Mouse (Mus musculus) MEL (cell line): ENCODE results near the gene Copg1. TPM values are rescaled to one million over a fixed set of nuclear protein-coding genes. Genes with fewer than 3 reads are reported as not detected.

Experiments used
- DNase-seq: peaks from one replicate; pipeline ENCODE4 v3.0.0; 2011; ENCODE audit warnings: low read depth, low spot score
- H3K27ac ChIP-seq: 2 replicates; pipeline ENCODE4 v1.5.1; 2012; ENCODE audit warnings: low read depth, mild to moderate bottlenecking, control low read depth, low read length, moderate library complexity; ENCODE audit not compliant: control insufficient read depth
- H3K27me3 ChIP-seq, 2 experiments: fragments of 150-350 bp in 1 of 2; sonication (generic) in 1 of 2; 2 replicates each; pipeline ENCODE4 v1.6.1; 2012; ENCODE audit warnings: low read length in 2 of 2, mild to moderate bottlenecking in 2 of 2, improper control_type of control experiment in 1 of 2, moderate library complexity in 1 of 2; ENCODE audit not compliant: insufficient read depth in 2 of 2, control insufficient read depth in 1 of 2
- H3K36me3 ChIP-seq, 2 experiments: 2 replicates each; pipeline ENCODE4 v1.6.1; 2012 to 2014; ENCODE audit warnings: low read length in 2 of 2, improper control_type of control experiment in 1 of 2, inconsistent platforms in 1 of 2, mild to moderate bottlenecking in 1 of 2; ENCODE audit not compliant: insufficient read depth in 2 of 2, control insufficient read depth in 1 of 2
- H3K4me1 ChIP-seq, 2 experiments: fragments of 150-350 bp in 1 of 2; sonication (generic) in 1 of 2; 2 replicates each; pipeline ENCODE4 v1.6.1; 2012; ENCODE audit warnings: low read length in 2 of 2, improper control_type of control experiment in 1 of 2, mild to moderate bottlenecking in 1 of 2; ENCODE audit not compliant: insufficient read depth in 2 of 2, control insufficient read depth in 1 of 2
- H3K4me3 ChIP-seq, 2 experiments: fragments of 150-350 bp in 1 of 2; sonication (generic) in 1 of 2; 2 replicates each; pipeline ENCODE4 v1.5.1; 2012; ENCODE audit warnings: low read depth in 2 of 2, low read length in 2 of 2, mild to moderate bottlenecking in 2 of 2, moderate library complexity in 2 of 2, control low read depth in 1 of 2, improper control_type of control experiment in 1 of 2; ENCODE audit not compliant: control insufficient read depth in 1 of 2, insufficient read depth in 1 of 2
- H3K79me2 ChIP-seq: 2 replicates; pipeline ENCODE4 v1.6.1; 2012; ENCODE audit warnings: mild to moderate bottlenecking, low read length, moderate library complexity; ENCODE audit not compliant: control insufficient read depth, poor library complexity, insufficient read depth
- H3K9ac ChIP-seq: 2 replicates; pipeline ENCODE4 v1.6.1; 2012; ENCODE audit warnings: low read depth, mild to moderate bottlenecking, control low read depth, low read length, moderate library complexity; ENCODE audit not compliant: control insufficient read depth, poor library complexity, severe bottlenecking
- H3K9me3 ChIP-seq: fragments of 150-350 bp; sonication (generic); replicated peaks from 2 replicates; pipeline ENCODE4 v1.6.1; 2012; ENCODE audit warnings: mild to moderate bottlenecking, low read length, improper control_type of control experiment, moderate library complexity; ENCODE audit not compliant: insufficient read depth
- CHD1 ChIP-seq: IDR thresholded peaks from 2 replicates; pipeline ENCODE4 v1.6.1; 2012; ENCODE audit warnings: low read depth, mild to moderate bottlenecking, inconsistent platforms, low read length, improper control_type of control experiment
- CTCF ChIP-seq, 3 experiments: IDR thresholded peaks in 2 of 3; conservative IDR thresholded peaks in 1 of 3; 2 replicates each; pipeline ENCODE4 v1.5.1; 2011 to 2012; ENCODE audit warnings: low read length in 3 of 3, low read depth in 2 of 3, mild to moderate bottlenecking in 2 of 3, improper control_type of control experiment in 1 of 3, inconsistent platforms in 1 of 3, mixed read lengths in 1 of 3, moderate library complexity in 1 of 3; ENCODE audit not compliant: control insufficient read depth in 1 of 3, insufficient read depth in 1 of 3, poor library complexity in 1 of 3, severe bottlenecking in 1 of 3
- E2F4 ChIP-seq: IDR thresholded peaks from 2 replicates; pipeline ENCODE4 v1.6.1; 2011; ENCODE audit warnings: low read depth, low read length, improper control_type of control experiment, borderline replicate concordance
- EP300 ChIP-seq, 2 experiments: IDR thresholded peaks; 2 replicates each; pipeline ENCODE4 v1.6.1; 2011; ENCODE audit warnings: improper control_type of control experiment in 2 of 2, low read length in 2 of 2, low read depth in 1 of 2, mild to moderate bottlenecking in 1 of 2
- ETS1 ChIP-seq: IDR thresholded peaks from 2 replicates; pipeline ENCODE4 v1.6.1; 2012; ENCODE audit warnings: low read depth, mild to moderate bottlenecking, inconsistent platforms, low read length, improper control_type of control experiment, moderate library complexity
- GABPA ChIP-seq: IDR thresholded peaks from 2 replicates; pipeline ENCODE4 v1.6.1; 2012; ENCODE audit warnings: low read depth, mild to moderate bottlenecking, inconsistent platforms, low read length, improper control_type of control experiment, moderate library complexity
- GATA1 ChIP-seq: IDR thresholded peaks from 2 replicates; pipeline ENCODE4 v1.6.1; 2011; ENCODE audit warnings: low read depth, low read length, improper control_type of control experiment
- HCFC1 ChIP-seq: IDR thresholded peaks from 2 replicates; pipeline ENCODE4 v1.6.1; 2012; ENCODE audit warnings: low read depth, mild to moderate bottlenecking, inconsistent platforms, low read length, improper control_type of control experiment, moderate library complexity
- KAT2A ChIP-seq: conservative IDR thresholded peaks from 2 replicates; pipeline ENCODE4 v1.6.1; 2012; ENCODE audit warnings: low read depth, low read length, improper control_type of control experiment, inconsistent platforms
- MAFK ChIP-seq: IDR thresholded peaks from 2 replicates; pipeline ENCODE4 v1.6.1; 2011; ENCODE audit warnings: low read depth, mild to moderate bottlenecking, low read length, improper control_type of control experiment, borderline replicate concordance
- MAX ChIP-seq: IDR thresholded peaks from 2 replicates; pipeline ENCODE4 v1.6.1; 2011; ENCODE audit warnings: low read length, improper control_type of control experiment
- MAZ ChIP-seq: IDR thresholded peaks from 2 replicates; pipeline ENCODE4 v1.6.1; 2012; ENCODE audit warnings: low read depth, mild to moderate bottlenecking, inconsistent platforms, low read length, improper control_type of control experiment
- MXI1 ChIP-seq: IDR thresholded peaks from 2 replicates; pipeline ENCODE4 v1.6.1; 2011; ENCODE audit warnings: mild to moderate bottlenecking, low read depth, low read length, improper control_type of control experiment
- MYB ChIP-seq: IDR thresholded peaks from 2 replicates; pipeline ENCODE4 v1.6.1; 2011; ENCODE audit warnings: mild to moderate bottlenecking, low read depth, low read length, improper control_type of control experiment
- MYC ChIP-seq: IDR thresholded peaks from 2 replicates; pipeline ENCODE4 v1.6.1; 2011; ENCODE audit warnings: low read depth, mild to moderate bottlenecking, low read length, improper control_type of control experiment, moderate library complexity
- POLR2A ChIP-seq, 2 experiments: IDR thresholded peaks; 2 replicates each; pipeline ENCODE4 v1.6.1; 2011 to 2012; ENCODE audit warnings: low read length in 2 of 2, mild to moderate bottlenecking in 2 of 2, control low read depth in 1 of 2, improper control_type of control experiment in 1 of 2, low read depth in 1 of 2, moderate library complexity in 1 of 2; ENCODE audit not compliant: control insufficient read depth in 1 of 2, insufficient read depth in 1 of 2, poor library complexity in 1 of 2
- POLR2AphosphoS2 ChIP-seq: IDR thresholded peaks from 2 replicates; pipeline ENCODE4 v1.6.1; 2011; ENCODE audit warnings: low read length, improper control_type of control experiment
- SIN3A ChIP-seq: IDR thresholded peaks from 2 replicates; pipeline ENCODE4 v1.6.1; 2012; ENCODE audit warnings: low read length, improper control_type of control experiment, inconsistent platforms
- SMC3 ChIP-seq: IDR thresholded peaks from 2 replicates; pipeline ENCODE4 v1.6.1; 2011; ENCODE audit warnings: low read depth, low read length, improper control_type of control experiment
- TAL1 ChIP-seq: IDR thresholded peaks from 2 replicates; pipeline ENCODE4 v1.6.1; 2012; ENCODE audit warnings: mild to moderate bottlenecking, inconsistent platforms, low read length, moderate library complexity, mixed read lengths
- TBP ChIP-seq: IDR thresholded peaks from 2 replicates; pipeline ENCODE4 v1.8.0; 2011; ENCODE audit warnings: low read depth, low read length, improper control_type of control experiment
- UBTF ChIP-seq: IDR thresholded peaks from 2 replicates; pipeline ENCODE4 v1.6.1; 2012; ENCODE audit warnings: low read depth, mild to moderate bottlenecking, inconsistent platforms, low read length, improper control_type of control experiment, moderate library complexity, borderline replicate concordance; ENCODE audit not compliant: insufficient read depth
- ZKSCAN1 ChIP-seq: IDR thresholded peaks from 2 replicates; pipeline ENCODE4 v1.6.1; 2012; ENCODE audit warnings: low read depth, mild to moderate bottlenecking, inconsistent platforms, low read length, improper control_type of control experiment, moderate library complexity
- ZMIZ1 ChIP-seq: IDR thresholded peaks from 2 replicates; pipeline ENCODE4 v1.6.1; 2012; ENCODE audit warnings: low read depth, mild to moderate bottlenecking, inconsistent platforms, low read length, improper control_type of control experiment, moderate library complexity
- ZNF384 ChIP-seq: IDR thresholded peaks from 2 replicates; pipeline ENCODE4 v1.6.1; 2012; ENCODE audit warnings: low read depth, mild to moderate bottlenecking, inconsistent platforms, low read length, improper control_type of control experiment
- polyA plus RNA-seq, 2 experiments: library from polyadenylated mRNA; stranded (reverse) in 1 of 2; unstranded in 1 of 2; fragments of >175 nt in 1 of 2; fragments of >200 nt in 1 of 2; gene quantifications; 2 replicates each; pipeline versions ENCODE4 v1.2.1 to v1.2.4; 2012; ENCODE audit warnings: low replicate concordance in 2 of 2, low read depth in 1 of 2; ENCODE audit not compliant: insufficient read length in 2 of 2, insufficient read depth in 1 of 2, missing spikeins in 1 of 2
- total RNA-seq: library from RNA; depleted of rRNA; stranded (reverse); fragments of 300-350 nt; gene quantifications from 2 replicates; pipeline ENCODE4 v1.2.3, GENCODE M21; 2012

The Copg1 gene
- total and polyA plus RNA-seq, 3 experiments, result 83.1 to 681 (median 117) TPM

GRCm38 (mm10) chr6:87845031-87845695 lies 42.5 kb upstream of the Copg1 start:
- Histone ChIP-seq H3K4me3 (no peak overlapping the region), H3K4me1 (peaks cover 0 to 5% of the 10 kb centered on the region in 2 experiments; a peak in 1 of 4 replicates), H3K36me3 (peaks cover 44 to 60% of the 10 kb centered on the region in 2 experiments)

DNA sequence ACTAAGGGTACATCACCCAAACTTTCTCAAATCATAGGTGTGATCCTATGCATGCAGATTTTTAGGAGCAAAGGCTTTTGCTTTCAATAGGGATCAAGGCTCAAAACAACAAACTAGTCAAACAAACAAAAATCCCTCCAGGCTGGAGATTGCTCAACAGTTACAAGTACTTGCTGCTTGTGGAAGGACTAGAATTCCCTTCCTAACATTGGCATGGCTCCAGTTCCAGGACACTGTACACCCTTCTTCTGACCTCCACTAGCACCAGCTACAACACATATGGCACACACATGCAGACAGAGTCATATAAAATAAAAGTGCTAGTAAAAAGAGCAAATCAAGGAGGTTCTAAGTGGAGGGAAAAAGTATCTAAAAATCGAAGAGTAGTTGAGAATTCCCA lies 40.8 kb upstream of the Copg1 start:
- peak overlapping the region; percentile 10; the same call in 1 of the 2 replicates for H3K27ac ChIP-seq
- H3K4me1 ChIP-seq, result peaks cover 4 to 9% of the 10 kb centered on the region in 2 experiments; a peak in 3 of 4 replicates
- no peak for DNase-seq
- H3K9ac ChIP-seq, result peak overlapping the region; percentile 53
- no peaks in the 10 kb centered on the region for H3K27me3 ChIP-seq
- no peaks in the 10 kb centered on the region for H3K9me3 ChIP-seq
- H3K4me3 ChIP-seq, result peak overlapping the region; percentile 31 to 79; a peak in 3 of 4 replicates
- H3K36me3 ChIP-seq, result peaks cover 47 to 60% of the 10 kb centered on the region in 2 experiments
- peaks cover 60% of the 10 kb centered on the region for H3K79me2 ChIP-seq
- TF ChIP-seq E2F4 (no peak), POLR2AphosphoS2 (peak; percentile 22; the same call in 1 of the 2 replicates)

More at GRCm38 (mm10) chr6:87845031-87845695, 42.5 kb upstream of the Copg1 start:
- H3K9me3 ChIP-seq, result no peaks in the 10 kb centered on the region
- H3K9ac ChIP-seq, result no peak overlapping the region
- peaks cover 49% of the 10 kb centered on the region for H3K79me2 ChIP-seq
- H3K27me3 ChIP-seq, result no peaks in the 10 kb centered on the region
- no peak for TF ChIP-seq KAT2A
- TF ChIP-seq POLR2A (IDR thresholded peaks at IDR 0.05; ENCODE audit: control insufficient read depth in 1 of 2, insufficient read depth in 1 of 2, low read depth in 1 of 2, low read length in 2 of 2, poor library complexity in 1 of 2), result 0 out of 4 replicates have a peak, but pooled peaks of 1 of the 2 experiments have one; percentile 24
- no peak for TF ChIP-seq ZMIZ1
- no peak overlapping the region for H3K27ac ChIP-seq
- DNase-seq, result no peak

DNA sequence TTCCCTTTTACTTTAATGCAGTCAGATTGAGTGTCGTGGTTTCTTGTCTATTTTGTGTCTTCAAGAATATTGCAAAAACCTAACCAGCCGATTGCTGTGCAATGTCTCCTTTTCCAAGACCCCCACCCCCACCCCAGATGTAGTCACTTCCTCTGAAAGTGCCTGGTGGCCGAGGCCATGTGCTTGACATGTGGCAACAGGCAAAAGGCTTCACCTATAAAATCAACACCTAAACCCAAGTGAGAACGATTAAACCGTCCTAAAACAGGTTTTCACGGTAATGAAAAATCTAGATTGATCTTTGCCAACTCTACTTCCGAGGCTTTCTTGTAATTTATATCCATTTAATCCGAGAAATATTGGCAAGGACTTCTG lies 37.8 kb upstream of the Copg1 start:
- Histone ChIP-seq H3K79me2 (peaks cover 59% of the 10 kb centered on the region), H3K4me1 (peaks cover 4 to 14% of the 10 kb centered on the region in 2 experiments; a peak in 3 of 4 replicates), H3K9ac (peak overlapping the region; percentile 96), H3K4me3 (peak overlapping the region; percentile 79 to 91), H3K36me3 (peaks cover 38 to 45% of the 10 kb centered on the region in 2 experiments), H3K27ac (peak overlapping the region; percentile 88), H3K9me3 (no peaks in the 10 kb centered on the region), H3K27me3 (no peaks in the 10 kb centered on the region)
- DNase-seq, result peak; percentile 86
- TF ChIP-seq POLR2AphosphoS2, result no peak
- TF ChIP-seq ZNF384, result no peak
- no peak for TF ChIP-seq TAL1
- peak; percentile 68 for TF ChIP-seq TBP
- TF ChIP-seq KAT2A, result no peak
- peak; percentile 99 for TF ChIP-seq MAX
- no peak for TF ChIP-seq ETS1
- TF ChIP-seq CHD1, result peak; percentile 83; the same call in 1 of the 2 replicates
- TF ChIP-seq MAFK, result no peak
- TF ChIP-seq ZKSCAN1, result no peak
- no peak for TF ChIP-seq MYB
- peak; percentile 93 for TF ChIP-seq SIN3A
- no peak for TF ChIP-seq UBTF
- TF ChIP-seq GABPA, result no peak
- TF ChIP-seq EP300 (IDR thresholded peaks at IDR 0.05; ENCODE audit: low read depth in 1 of 2, low read length in 2 of 2), result no peak; a peak in 1 of 4 replicates
- no peak for TF ChIP-seq CTCF (IDR thresholded peaks at IDR 0.05 in 2 of 3, conservative IDR thresholded peaks at IDR 0.05 in 1 of 3; ENCODE audit: control insufficient read depth in 1 of 3, insufficient read depth in 1 of 3, low read depth in 2 of 3, low read length in 3 of 3, poor library complexity in 1 of 3, severe bottlenecking in 1 of 3)
- TF ChIP-seq SMC3, result no peak
- peak; percentile 63 for TF ChIP-seq HCFC1
- 0 out of 2 replicates have a peak, but pooled peaks have one; percentile 1 for TF ChIP-seq GATA1
- peak; percentile 9; the same call in 1 of the 2 replicates for TF ChIP-seq MAZ
- peak; percentile 100 for TF ChIP-seq MYC
- TF ChIP-seq MXI1, result peak; percentile 99
- no peak for TF ChIP-seq ZMIZ1
